Mouse (Mus musculus): ENCODE measurements at regions not wholly inside any gene's neighbourhood (a gene's known extent, or its start where the extent isn't known, plus 50 kb on each side); places are given as distances from the start of the nearest gene placed in this dataset.

- no peak for TF ChIP-seq CTCF (conservative IDR thresholded peaks at IDR 0.05 in 1 of 2, IDR thresholded peaks at IDR 0.05 in 1 of 2; ENCODE audit: low read depth in 2 of 2, low read length in 2 of 2)
- no peak for TF ChIP-seq POLR2A (IDR thresholded peaks at IDR 0.05; ENCODE audit: low read depth, low read length)
- TF ChIP-seq EP300 (IDR thresholded peaks at IDR 0.05; ENCODE audit: low read length): no peak
- no peak for TF ChIP-seq ZC3H11A (IDR thresholded peaks at IDR 0.05; ENCODE audit: low read depth, low read length)
- no peak; the same call in none of the 2 replicates for TF ChIP-seq MAFK (IDR thresholded peaks at IDR 0.05; ENCODE audit: insufficient replicate concordance, low read length)
- TF ChIP-seq ZNF384 (IDR thresholded peaks at IDR 0.05; ENCODE audit: low read depth, low read length): no peak
- TF ChIP-seq TBP (conservative IDR thresholded peaks at IDR 0.05; ENCODE audit: low read depth, low read length): no peak
- TF ChIP-seq MAZ (IDR thresholded peaks at IDR 0.05; ENCODE audit: low read depth, low read length): no peak
- no peak for TF ChIP-seq ZKSCAN1 (IDR thresholded peaks at IDR 0.05; ENCODE audit: borderline replicate concordance, low read depth, low read length)
- TF ChIP-seq NRF1 (IDR thresholded peaks at IDR 0.05; ENCODE audit: low read depth, low read length): no peak
- no peak for TF ChIP-seq USF2 (conservative IDR thresholded peaks at IDR 0.05; ENCODE audit: low read depth, low read length)
These were observed 312.7 kb upstream of the Klf3 start for GRCm38 (mm10) chr5:64490445-64490950.

Data from CH12.LX (cell line).